ENCODE assay signal across 10 mouse cellular contexts in genomic region chr17:65906313-65906894, GRCm38 (mm10). TPM values are rescaled to one million over a fixed set of nuclear protein-coding genes. Genes with fewer than 3 reads are reported as not detected.
DNase-seq lines count a peak whose midpoint lies in the region; ATAC-seq and TF ChIP-seq lines count a peak whose summit lies in the region.
"Had no signal": no experiment of that assay in that cellular context is flagged by ENCODE, and none has a peak within 500 bp of the region (broad histone marks: within the 10 kb centered on the region; RNA-seq: fewer than 3 reads in every experiment).

No protein-coding gene starts in this region.

- H3K4me2 ChIP-seq in liver, embryonic 13.5 days, result peak overlapping the region; percentile 41

- intact Hi-C loops in heart, adult 2 months (cut with DNase I), result no loop called here

- peaks cover 4% of the 10 kb centered on the region for H3K4me1 ChIP-seq in heart, adult 2 months (ENCODE audit: control insufficient read depth, insufficient read depth, low read length)
- H3K4me1 ChIP-seq in testis, adult 2 months (ENCODE audit: control insufficient read depth, insufficient read depth, low read length), result peaks cover 12% of the 10 kb centered on the region
- peaks cover 16% of the 10 kb centered on the region for H3K4me1 ChIP-seq in liver, embryonic 13.5 days (replicated peaks)

- no peak for TF ChIP-seq CTCF in heart, adult 2 months (IDR thresholded peaks at IDR 0.05)
- TF ChIP-seq CTCF in testis, adult 2 months (IDR thresholded peaks at IDR 0.05; ENCODE audit: control insufficient read depth, insufficient read depth, insufficient replicate concordance, low read depth, low read length), result no peak

- TF ChIP-seq POLR2A in heart, adult 2 months (IDR thresholded peaks at IDR 0.05; ENCODE audit: insufficient read depth, low read depth, low read length), result no peak
- TF ChIP-seq POLR2A in testis, adult 2 months (IDR thresholded peaks at IDR 0.05; ENCODE audit: control insufficient read depth, low read depth, low read length), result no peak

- H3K4me3 ChIP-seq in heart, adult 2 months, result no peak overlapping the region
- peak overlapping the region; percentile 91 for H3K4me3 ChIP-seq in testis, adult 2 months (ENCODE audit: control insufficient read depth, low read depth, low read length)
- peak overlapping the region; percentile 13; the same call in 1 of the 2 replicates for H3K4me3 ChIP-seq in liver, embryonic 13.5 days (replicated peaks)

- peak overlapping the region; percentile 54; the same call in 1 of the 2 replicates for H3K9ac ChIP-seq in heart, adult 2 months (ENCODE audit: low read depth, low read length)
- no peak overlapping the region for H3K9ac ChIP-seq in liver, embryonic 13.5 days

- peak overlapping the region; percentile 48 for H3K27ac ChIP-seq in heart, adult 2 months
- H3K27ac ChIP-seq in testis, adult 2 months (ENCODE audit: control insufficient read depth, insufficient read depth, low read depth, low read length), result peak overlapping the region; percentile 95
- H3K27ac ChIP-seq in liver, embryonic 13.5 days, result 0 out of 2 replicates have a peak overlapping the region, but pooled peaks have one; percentile 11

- H3K36me3 ChIP-seq in heart, adult 2 months (ENCODE audit: control insufficient read depth, insufficient read depth, low read length), result no peaks in the 10 kb centered on the region
- no peaks in the 10 kb centered on the region for H3K36me3 ChIP-seq in testis, adult 2 months (ENCODE audit: control insufficient read depth, insufficient read depth, low read length)
- no peaks in the 10 kb centered on the region for H3K36me3 ChIP-seq in liver, embryonic 13.5 days

- H3K9me3 ChIP-seq in liver, embryonic 13.5 days (replicated peaks), result no peaks in the 10 kb centered on the region

- H3K79me2 ChIP-seq in heart, adult 2 months (replicated peaks; ENCODE audit: control insufficient read depth, insufficient read depth, low read length), result no peaks in the 10 kb centered on the region

- no peak for ATAC-seq in liver, embryonic 13.5 days (ENCODE audit: low read depth)
- ATAC-seq: midbrain, embryonic 16.5 days had no signal

- WGBS in heart, adult 2 months, result 30% methylated on average over 12 of the region's 12 CpGs
- WGBS in liver, embryonic 13.5 days (ENCODE audit: insufficient replicate concordance), result 34% methylated on average over 11 of the region's 12 CpGs

- no peak for DNase-seq in heart, adult 2 months
- no peak for DNase-seq in heart, adult 18-20 months
- DNase-seq in testis, postnatal 10 days (ENCODE audit: low spot score), result no peak
- no peak for DNase-seq in liver, embryonic 13.5 days
- peak; percentile 31 for DNase-seq in thymus, postnatal 4 days
- DNase-seq in layer of hippocampus, postnatal 25 days (ENCODE audit: extremely low spot score in 1 of 2, low spot score in 1 of 2), result no peak
- no peak for DNase-seq in right cerebral cortex, postnatal 14 days
- DNase-seq: layer of hippocampus, adult 9-11 months had no signal

- no peak for TF ChIP-seq EP300 in heart, adult 2 months (IDR thresholded peaks at IDR 0.05; ENCODE audit: insufficient read depth, low read depth, low read length)

- H3K27me3 ChIP-seq in heart, adult 2 months (ENCODE audit: control insufficient read depth, insufficient read depth, low read length), result no peaks in the 10 kb centered on the region
- H3K27me3 ChIP-seq in testis, adult 2 months (ENCODE audit: control insufficient read depth, insufficient read depth, low read length), result no peaks in the 10 kb centered on the region
- no peaks in the 10 kb centered on the region for H3K27me3 ChIP-seq in liver, embryonic 13.5 days

RNA-seq across cellular contexts. Expression of gene Ralbp1, which starts 20.8 kb away (rescaled TPM):
- total RNA-seq in heart, adult 2 months (2021), result 10 to 100 TPM; 36.0 to 39.1 TPM
- polyA plus RNA-seq in heart, adult 2 months (2012; rRNA removed), result 16.5 and 20.3 TPM in 2 replicates
- 10 to 100 TPM; 35.3 to 36.3 TPM for total RNA-seq in heart, adult 18-20 months (2021)
- polyA plus RNA-seq in testis, adult 2 months (2012; rRNA removed), result 12.8 and 13.2 TPM in 2 replicates
- polyA plus RNA-seq in liver, embryonic 13.5 days (2015; fragmentation: Nextera tagmentation; extraction: Ambion mirVana), result 47.2 and 53.3 TPM in 2 replicates
- 10 to 100 TPM; 47.2 to 53.5 TPM for total RNA-seq in layer of hippocampus, postnatal 25 days (2021)

RNA-seq across cellular contexts. Expression of gene Twsg1, which starts 44.6 kb away (rescaled TPM):
- total RNA-seq in heart, adult 2 months (2021), result 10 to 100 TPM; 76.1 to 79.0 TPM
- polyA plus RNA-seq in heart, adult 2 months (2012; rRNA removed), result 41.7 and 83.0 TPM in 2 replicates
- 10 to 100 TPM; 74.0 to 76.9 TPM for total RNA-seq in heart, adult 18-20 months (2021)
- 6.8 and 7.6 TPM in 2 replicates for polyA plus RNA-seq in testis, adult 2 months (2012; rRNA removed)
- polyA plus RNA-seq in liver, embryonic 13.5 days (2015; fragmentation: Nextera tagmentation; extraction: Ambion mirVana), result 16.2 and 20.3 TPM in 2 replicates
- 10 to 100 TPM; 29.3 to 30.0 TPM for total RNA-seq in layer of hippocampus, postnatal 25 days (2021)

Comparison
In these comparisons a context has a peak if more than half of its experiments do, and no peak if none do; other contexts are left out.
1. H3K27ac ChIP-seq: peak in every context shown above with its lines; median percentile 95 in testis, adult 2 months; 48 in heart, adult 2 months; 11 in liver, embryonic 13.5 days.